Mouse (Mus musculus) megakaryocyte, embryonic 14.5 days (primary cell): Measurements from ENCODE around the gene Mknk1.

ENCODE experiments used
- FLI1 ChIP-seq: IDR thresholded peaks from 2 replicates; pipeline ENCODE4 v1.6.1; 2012; ENCODE audit warnings: low read length, inconsistent platforms, mixed read lengths
- GATA1 ChIP-seq: IDR thresholded peaks from 3 replicates; pipeline ENCODE4 v1.6.1; 2012; ENCODE audit warnings: mixed read lengths, low read length, inconsistent platforms, borderline replicate concordance

DNA sequence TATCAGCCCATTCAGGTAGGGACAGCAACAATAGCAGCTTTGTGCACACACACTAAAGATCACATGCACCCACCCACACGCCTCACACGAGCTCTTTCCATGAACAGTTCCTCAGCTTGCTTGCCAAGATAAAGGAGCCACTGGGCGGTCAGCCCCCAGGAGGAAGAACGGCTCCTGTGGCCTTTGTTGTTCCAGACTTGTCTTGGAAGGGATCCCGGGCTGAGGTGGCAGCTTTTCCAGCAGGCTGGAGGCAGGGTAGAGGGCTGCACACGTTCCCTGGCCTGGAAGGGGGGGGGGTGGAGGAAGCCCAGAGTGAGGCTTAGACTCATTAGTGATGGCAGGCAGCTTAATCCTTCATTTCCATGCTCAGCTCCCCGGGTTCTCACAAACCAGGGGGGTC lies 69.6 kb downstream of the Mknk1 start:
- TF ChIP-seq GATA1: no peak
- no peak for TF ChIP-seq FLI1
